Mouse (Mus musculus) limb, embryonic 14.5 days (tissue): ENCODE data around the gene Aldh1a3. TPM values are rescaled to one million over a fixed set of nuclear protein-coding genes. Genes with fewer than 3 reads are reported as not detected.
A peak's percentile ranks its signal among the peaks of the same experiment; 100 is the strongest.

Experiments
- ATAC-seq: fragments of 200-750 bp; cut with Nextera tagmentation; 2 replicates; pipeline ENCODE4 v1.8.0; 2017; ENCODE audit warnings: low read depth, moderate number of reproducible peaks, moderate TSS enrichment; ENCODE audit not compliant: low FRiP score
- DNase-seq: peaks from one replicate; pipeline ENCODE4 v3.0.0-alpha.2; 2015; ENCODE audit warnings: low spot score
- H3K27ac ChIP-seq: fragments of 300-500 bp; sonication (generic); replicated peaks from 2 replicates; pipeline ENCODE4 v1.5.1; 2014; ENCODE audit warnings: low read depth, mild to moderate bottlenecking, low read length, moderate library complexity, mixed read lengths
- H3K27me3 ChIP-seq: fragments of 300-500 bp; sonication (generic); 2 replicates; pipeline ENCODE4 v1.6.1; 2014; ENCODE audit warnings: low read length, mixed read lengths; ENCODE audit not compliant: control insufficient read depth, insufficient read depth
- H3K36me3 ChIP-seq: fragments of 300-500 bp; sonication (generic); 2 replicates; pipeline ENCODE4 v1.6.1; 2014; ENCODE audit warnings: mild to moderate bottlenecking, low read length, moderate library complexity, mixed read lengths; ENCODE audit not compliant: control insufficient read depth, insufficient read depth
- H3K4me1 ChIP-seq: fragments of 300-500 bp; sonication (generic); 2 replicates; pipeline ENCODE4 v1.6.1; 2014; ENCODE audit warnings: antibody characterized with exemption, low read length, mixed read lengths; ENCODE audit not compliant: control insufficient read depth, insufficient read depth
- H3K4me2 ChIP-seq: fragments of 300-500 bp; sonication (generic); replicated peaks from 2 replicates; pipeline ENCODE4 v1.6.1; 2014; ENCODE audit warnings: low read depth, mild to moderate bottlenecking, low read length, moderate library complexity; ENCODE audit not compliant: severe bottlenecking
- H3K4me3 ChIP-seq: fragments of 300-500 bp; sonication (generic); replicated peaks from 2 replicates; pipeline ENCODE4 v1.5.1; 2014; ENCODE audit warnings: low read length
- H3K9ac ChIP-seq: fragments of 300-500 bp; sonication (generic); 2 replicates; pipeline ENCODE4 v1.6.1; 2014; ENCODE audit warnings: mild to moderate bottlenecking, low read depth, low read length, moderate library complexity; ENCODE audit not compliant: severe bottlenecking
- H3K9me3 ChIP-seq: fragments of 300-500 bp; sonication (generic); 2 replicates; pipeline ENCODE4 v1.6.1; 2016; ENCODE audit warnings: low read length; ENCODE audit not compliant: control insufficient read depth
- POLR2A ChIP-seq: fragments of 200-500 bp; IDR thresholded peaks from 2 replicates; pipeline ENCODE4 v1.8.0; 2012; ENCODE audit warnings: inconsistent platforms, mild to moderate bottlenecking, moderate library complexity, borderline replicate concordance; ENCODE audit not compliant: insufficient read depth, insufficient read length; ENCODE audit errors: extremely low read depth
- WGBS: fragments of 180-500 bp; shearing (Covaris S2); extraction: QIAGEN DNeasy Blood & Tissue Kit; methylation state at CpG from one replicate; pipeline ENCODE4 v1.1.7; 2014; 5-methylcytosine and 5-hydroxymethylcytosine counted together
- polyA plus RNA-seq, 2 experiments: library from polyadenylated mRNA; depleted of rRNA in 1 of 2; stranded (reverse) in 1 of 2; unstranded in 1 of 2; fragments of >200 nt; fragmentation: Nextera tagmentation in 1 of 2; extraction: Ambion mirVana in 1 of 2; gene quantifications; 2 replicates each; pipeline versions ENCODE4 v1.2.1 to v1.2.3; 2012 to 2014

Gene Aldh1a3
- polyA plus RNA-seq, 2 experiments = 8.1 to 10.2 TPM

DNA sequence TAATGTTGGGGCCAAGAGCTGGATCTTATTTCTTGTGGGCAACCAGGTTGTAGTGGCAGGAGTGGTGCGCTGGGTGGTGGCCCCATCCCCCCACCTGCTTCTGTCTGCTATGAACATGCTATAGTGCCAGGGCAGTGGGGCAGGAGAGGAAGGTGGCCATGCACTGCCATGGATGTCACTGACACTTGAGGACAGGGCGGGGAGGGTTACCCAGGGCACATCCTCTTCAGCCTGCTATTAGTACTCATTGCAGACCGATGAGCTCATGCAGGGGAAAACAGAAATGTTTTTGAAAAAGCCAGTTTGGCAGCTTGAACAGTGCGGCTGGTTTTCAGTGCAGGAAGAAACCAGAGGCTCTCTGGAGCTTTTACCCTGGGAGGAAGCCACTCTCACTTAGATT, 10.5 kb downstream of the Aldh1a3 start:
- no peaks in the 10 kb centered on the region for H3K36me3 ChIP-seq
- no peaks in the 10 kb centered on the region for H3K4me1 ChIP-seq
- 71% methylated on average over 4 of the region's 4 CpGs for WGBS
- no peaks in the 10 kb centered on the region for H3K27me3 ChIP-seq
- no peaks in the 10 kb centered on the region for H3K9me3 ChIP-seq
- H3K27ac ChIP-seq = no peak overlapping the region
- no peak overlapping the region for H3K4me2 ChIP-seq
- H3K9ac ChIP-seq = no peak overlapping the region
- no peak for ATAC-seq
- DNase-seq = no peak
- TF ChIP-seq POLR2A = no peak
- H3K4me3 ChIP-seq = no peak overlapping the region

DNA sequence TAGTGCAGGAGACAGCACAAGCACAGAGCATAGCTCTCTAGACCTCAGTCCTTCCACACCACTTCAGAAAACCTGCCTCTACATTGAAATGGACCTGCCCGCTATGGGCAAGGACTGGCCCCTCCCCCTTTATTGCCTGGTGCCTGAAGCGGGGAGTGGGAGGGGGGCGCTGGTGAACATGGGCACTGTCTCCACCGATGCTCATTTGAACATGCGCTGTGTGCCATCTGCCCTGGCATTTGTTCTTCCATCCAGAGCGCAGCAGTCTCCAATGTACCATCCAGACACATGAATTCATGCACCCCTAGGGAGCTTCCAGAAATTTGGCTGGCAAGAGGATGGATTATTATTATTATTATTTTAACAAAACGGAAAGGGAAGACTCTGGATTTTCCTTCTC, 14.2 kb downstream of the Aldh1a3 start:
- Histone ChIP-seq H3K27me3 (no peaks in the 10 kb centered on the region), H3K36me3 (no peaks in the 10 kb centered on the region), H3K27ac (no peak overlapping the region), H3K9me3 (no peaks in the 10 kb centered on the region), H3K9ac (no peak overlapping the region), H3K4me3 (no peak overlapping the region), H3K4me2 (no peak overlapping the region), H3K4me1 (no peaks in the 10 kb centered on the region)
- ATAC-seq (no peak), DNase-seq (no peak)
- 82% methylated on average over 7 of the region's 7 CpGs for WGBS
- no peak for TF ChIP-seq POLR2A

DNA sequence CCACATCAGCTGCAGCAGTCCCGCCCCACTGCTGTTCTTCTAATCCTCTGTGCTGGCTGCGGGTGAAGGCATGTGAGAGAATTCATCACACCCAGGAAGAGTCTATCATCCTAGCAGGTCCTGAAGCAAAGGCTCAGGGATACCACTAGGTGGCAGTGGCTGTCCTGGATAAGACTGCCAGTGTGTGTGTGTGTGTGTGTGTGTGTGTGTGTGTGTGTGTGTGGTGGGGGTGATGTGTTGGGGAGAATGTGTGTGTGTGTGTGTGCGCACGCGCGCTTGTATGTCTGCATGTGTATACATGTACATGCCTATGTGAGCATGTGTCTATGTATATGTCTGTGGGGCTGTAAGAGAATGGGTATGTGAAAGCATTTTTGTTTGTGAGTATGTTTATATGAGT, 17.9 kb downstream of the Aldh1a3 start:
- no peak for TF ChIP-seq POLR2A
- ATAC-seq (no peak), DNase-seq (peak; percentile 55)
- Histone ChIP-seq H3K4me3 (no peak overlapping the region), H3K9me3 (no peaks in the 10 kb centered on the region), H3K27me3 (no peaks in the 10 kb centered on the region), H3K4me1 (peaks cover 15% of the 10 kb centered on the region), H3K4me2 (no peak overlapping the region), H3K27ac (no peak overlapping the region), H3K9ac (no peak overlapping the region), H3K36me3 (no peaks in the 10 kb centered on the region)
- 68% methylated on average over 6 of the region's 6 CpGs for WGBS

DNA sequence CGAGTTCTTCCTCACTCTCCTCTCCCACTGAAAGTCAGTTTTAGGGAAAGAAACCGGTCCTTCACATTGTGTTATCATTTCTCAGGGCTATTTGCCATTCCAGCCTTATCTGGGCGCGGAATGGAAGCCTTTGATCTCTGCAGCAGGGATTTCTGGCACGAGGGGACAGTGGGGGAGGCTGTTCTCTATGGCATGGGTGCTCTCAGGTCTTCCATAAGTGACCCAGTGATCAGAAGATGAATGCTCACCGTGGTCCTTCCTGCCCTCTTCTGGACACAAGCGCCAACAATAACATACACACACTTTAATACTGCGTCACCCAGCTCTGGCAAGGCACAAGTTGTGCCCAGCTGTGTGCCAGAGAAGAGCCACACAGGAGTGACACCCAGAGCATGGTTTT, 20.3 kb downstream of the Aldh1a3 start:
- DNase-seq (no peak), ATAC-seq (no peak)
- Histone ChIP-seq H3K27me3 (no peaks in the 10 kb centered on the region), H3K9ac (no peak overlapping the region), H3K4me1 (peaks cover 24% of the 10 kb centered on the region), H3K9me3 (no peaks in the 10 kb centered on the region), H3K4me2 (no peak overlapping the region), H3K36me3 (no peaks in the 10 kb centered on the region), H3K27ac (no peak overlapping the region), H3K4me3 (no peak overlapping the region)
- TF ChIP-seq POLR2A = no peak
- WGBS = 61% methylated on average over 8 of the region's 8 CpGs

DNA sequence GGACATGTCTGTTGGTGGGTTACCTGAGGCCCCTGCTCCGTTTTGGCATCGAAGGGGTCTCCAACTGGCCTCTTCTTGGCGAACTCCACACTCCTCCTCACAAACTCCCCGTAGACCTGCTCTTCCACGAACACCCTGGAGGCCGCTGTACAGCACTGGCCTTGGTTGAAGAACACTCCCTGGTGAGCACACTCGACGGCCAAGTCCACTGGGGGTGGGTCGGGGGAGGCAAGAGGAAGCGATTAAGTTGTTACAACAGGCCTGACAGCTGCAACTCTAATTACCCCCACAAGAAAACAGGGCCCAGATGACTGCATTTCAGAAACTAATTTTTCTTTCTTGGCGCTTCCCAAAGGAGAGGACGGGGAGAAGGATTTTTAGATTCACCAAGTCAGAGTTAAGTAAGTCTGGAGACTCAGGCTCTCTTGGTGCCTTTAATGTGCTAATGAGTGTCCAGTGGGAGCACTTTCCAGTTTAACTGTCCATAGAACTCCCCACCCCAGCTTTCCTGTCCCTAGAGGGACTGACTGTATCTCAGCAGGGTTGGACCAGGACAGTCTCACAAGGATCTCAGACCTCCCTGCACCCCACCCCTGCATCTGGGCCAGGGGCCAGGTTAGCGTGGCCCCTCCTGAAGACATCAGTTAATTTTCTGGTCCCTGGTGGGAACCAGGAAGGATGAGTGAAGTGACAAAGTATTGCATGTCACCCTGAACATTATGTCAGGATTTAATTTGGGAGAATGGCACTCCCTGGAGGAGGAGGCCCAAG, 21.2 kb downstream of the Aldh1a3 start:
- ATAC-seq (no peak), DNase-seq (no peak)
- Histone ChIP-seq H3K36me3 (no peaks in the 10 kb centered on the region), H3K27ac (no peak overlapping the region), H3K4me3 (no peak overlapping the region), H3K4me2 (no peak overlapping the region), H3K4me1 (peaks cover 24% of the 10 kb centered on the region), H3K9me3 (no peaks in the 10 kb centered on the region), H3K9ac (no peak overlapping the region), H3K27me3 (no peaks in the 10 kb centered on the region)
- no peak for TF ChIP-seq POLR2A
- 37% methylated on average over 13 of the region's 13 CpGs for WGBS
